Mouse (Mus musculus) embryo, embryonic 10 days (tissue): ENCODE measurements around the gene Apopt1.
A peak's percentile ranks its signal among the peaks of the same experiment; 100 is the strongest.

ENCODE experiments used
- DNase-seq: peaks from one replicate; pipeline ENCODE4 v3.0.0-alpha.2; 2015; ENCODE audit warnings: low spot score

Apopt1 gene

DNA sequence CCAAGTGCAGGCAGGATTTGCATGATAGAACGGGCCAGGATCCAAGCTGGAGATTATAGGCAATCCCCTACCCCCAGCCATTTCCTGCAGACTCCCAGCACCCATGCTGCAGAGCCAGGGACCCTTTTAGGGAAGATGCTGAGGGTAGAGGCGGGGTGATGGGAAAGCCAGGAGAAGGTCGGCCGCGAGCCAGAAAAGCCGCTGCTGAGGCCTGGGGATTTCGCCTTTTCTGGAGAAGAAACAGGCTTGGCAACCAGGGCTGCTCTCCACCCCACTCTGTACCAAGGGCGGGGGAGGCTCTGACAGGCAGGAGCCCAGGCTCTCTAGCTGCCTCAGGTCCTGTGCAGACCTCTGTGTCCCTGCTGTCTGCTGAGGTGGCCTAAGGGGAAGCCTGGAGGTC, 31.8 kb upstream of the Apopt1 start:
- DNase-seq = no peak

DNA sequence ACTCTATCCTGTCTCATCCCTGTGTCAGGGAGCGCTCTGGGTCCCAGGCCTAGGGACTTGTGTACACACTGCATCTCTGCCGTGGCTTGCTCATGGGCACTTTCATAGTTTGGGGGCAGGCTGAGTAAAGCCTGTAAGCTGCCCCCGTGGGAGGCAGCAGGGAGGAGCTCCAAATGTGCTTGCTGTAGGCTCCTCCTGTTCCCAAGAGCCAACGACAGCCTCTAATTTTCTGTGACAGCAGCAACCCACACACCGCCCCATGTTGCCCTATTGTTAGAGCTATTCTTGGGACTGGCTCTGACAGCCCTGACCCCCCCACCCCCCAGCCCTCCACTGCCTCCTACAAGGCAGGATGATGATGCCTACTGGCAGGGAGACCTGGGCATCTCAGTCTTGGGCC, 31.1 kb upstream of the Apopt1 start:
- DNase-seq = peak; percentile 3

DNA sequence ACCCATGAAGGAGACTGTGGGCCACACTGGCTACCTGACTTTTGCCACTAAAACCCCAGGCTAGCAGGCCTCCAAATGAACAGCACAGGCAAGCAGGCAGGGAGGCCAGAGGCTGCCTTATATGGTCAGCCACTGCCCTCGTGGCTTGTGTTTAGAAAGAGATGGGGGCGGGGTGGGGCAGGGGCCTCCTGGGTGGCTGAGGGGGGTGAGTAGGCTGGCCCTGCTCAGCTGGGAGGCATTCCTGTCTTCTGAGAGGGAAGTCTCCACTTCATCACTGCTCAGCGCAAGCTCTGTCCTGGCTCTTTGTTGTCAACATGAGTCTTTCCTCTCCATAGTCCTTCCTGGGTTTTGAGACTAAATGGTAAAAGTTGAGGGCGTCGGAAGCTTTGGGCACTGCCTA, 30.3 kb upstream of the Apopt1 start:
- DNase-seq = no peak

DNA sequence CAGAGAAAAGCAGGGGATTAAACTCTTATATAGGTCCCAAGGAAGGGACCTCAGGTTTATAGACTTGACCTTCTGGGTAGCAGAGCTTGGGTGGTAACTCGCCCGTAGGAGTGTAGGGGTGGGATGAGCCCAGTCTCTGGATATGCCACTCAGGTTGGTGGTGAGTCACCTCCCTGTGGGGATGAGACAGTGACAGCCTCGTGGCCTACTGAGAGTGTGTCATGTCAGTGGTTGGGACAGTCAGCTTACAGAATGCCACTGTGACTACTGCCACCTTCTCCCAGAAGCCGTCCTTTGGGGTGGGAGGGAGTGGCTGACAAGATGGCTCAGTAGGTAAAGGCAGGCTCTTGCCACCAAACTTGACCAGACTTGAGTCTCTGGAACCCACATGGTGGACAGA, 26.7 kb upstream of the Apopt1 start:
- no peak for DNase-seq

GRCm38 (mm10) chr12:111687350-111688068, 25.6 kb upstream of the Apopt1 start:
- peak; percentile 42 for DNase-seq

GRCm38 (mm10) chr12:111688069-111688428, 25.0 kb upstream of the Apopt1 start:
- DNase-seq = no peak

DNA sequence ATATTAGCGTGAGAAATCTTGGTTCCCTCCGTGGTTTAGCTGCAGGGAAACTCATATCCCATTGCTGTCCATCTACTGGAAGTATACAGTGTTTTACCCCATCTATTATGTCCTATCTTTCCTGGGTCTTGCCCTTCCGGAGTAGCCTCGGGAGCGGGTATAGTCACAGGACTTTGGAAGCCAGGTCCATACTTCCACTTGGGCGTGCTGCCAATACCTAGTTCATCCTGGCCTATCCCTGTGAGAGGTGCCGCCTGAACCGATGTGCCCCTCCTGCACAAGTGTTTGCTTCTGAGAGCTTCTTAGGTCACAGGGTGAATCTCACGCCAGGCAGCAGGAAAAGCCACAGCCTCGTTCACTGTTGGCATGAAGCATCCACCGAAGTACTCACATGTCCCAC, 23.6 kb upstream of the Apopt1 start:
- DNase-seq = no peak

DNA sequence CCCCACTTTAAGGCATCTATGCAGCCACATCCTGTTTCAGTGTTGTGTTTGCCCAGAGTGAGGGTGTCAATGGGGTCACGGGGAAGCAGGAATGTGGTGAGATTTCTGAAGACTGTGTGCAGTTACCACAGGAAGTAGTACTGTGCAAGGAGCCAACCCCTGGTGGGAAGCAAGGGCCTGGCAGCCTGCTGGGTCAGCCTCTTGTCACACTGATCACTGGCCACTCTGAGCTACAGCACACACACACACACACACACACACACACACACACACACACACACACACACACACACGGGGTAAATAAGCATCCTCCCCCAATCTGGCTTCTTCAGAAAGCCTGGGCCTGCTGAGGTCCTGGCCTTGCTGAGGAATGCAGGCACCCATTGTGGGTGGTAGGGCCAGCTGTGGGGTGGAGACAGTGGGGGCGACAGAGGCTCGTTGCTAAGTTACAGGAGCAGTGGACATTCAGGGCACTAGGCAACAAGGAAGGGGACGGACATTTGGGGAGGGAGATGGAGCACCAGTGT, 21.7 kb upstream of the Apopt1 start:
- DNase-seq = peak; percentile 83

- no peak for DNase-seq
These were observed 20.2 kb upstream of the Apopt1 start for GRCm38 (mm10) chr12:111692899-111693298.

GRCm38 (mm10) chr12:111693341-111694270, 19.5 kb upstream of the Apopt1 start:
- peak; percentile 87 for DNase-seq

DNA sequence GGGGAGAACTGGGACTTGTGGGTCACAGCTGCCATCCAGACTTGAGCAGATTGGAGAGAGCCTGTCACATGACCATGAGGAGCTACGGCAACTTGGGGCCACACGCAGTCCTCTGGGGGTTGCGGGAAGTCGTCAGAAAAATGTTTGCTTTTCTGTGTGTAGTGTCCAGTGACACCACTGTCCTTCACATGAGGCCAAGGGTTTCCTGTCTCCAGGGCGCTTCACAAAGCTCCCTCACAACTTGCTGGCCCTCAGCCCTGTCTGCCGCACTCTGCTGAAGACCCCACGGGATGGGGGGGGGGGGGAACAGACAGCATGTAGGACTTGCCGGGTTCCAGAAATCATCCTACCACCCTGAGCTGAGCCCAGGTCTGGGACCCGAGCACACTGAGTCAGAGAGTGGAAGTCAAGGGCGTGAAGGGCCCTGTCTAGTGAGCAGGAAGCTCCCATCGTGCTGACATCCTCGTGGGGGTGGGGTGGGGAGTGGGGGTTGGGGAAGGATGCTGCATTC, 18.7 kb upstream of the Apopt1 start:
- DNase-seq = peak; percentile 69

GRCm38 (mm10) chr12:111694880-111695804, 17.9 kb upstream of the Apopt1 start:
- DNase-seq = peak; percentile 72

- peak; percentile 89 for DNase-seq
These were observed 16.8 kb upstream of the Apopt1 start for GRCm38 (mm10) chr12:111696239-111696638.

GRCm38 (mm10) chr12:111697708-111698107, 15.4 kb upstream of the Apopt1 start:
- DNase-seq = no peak

DNA sequence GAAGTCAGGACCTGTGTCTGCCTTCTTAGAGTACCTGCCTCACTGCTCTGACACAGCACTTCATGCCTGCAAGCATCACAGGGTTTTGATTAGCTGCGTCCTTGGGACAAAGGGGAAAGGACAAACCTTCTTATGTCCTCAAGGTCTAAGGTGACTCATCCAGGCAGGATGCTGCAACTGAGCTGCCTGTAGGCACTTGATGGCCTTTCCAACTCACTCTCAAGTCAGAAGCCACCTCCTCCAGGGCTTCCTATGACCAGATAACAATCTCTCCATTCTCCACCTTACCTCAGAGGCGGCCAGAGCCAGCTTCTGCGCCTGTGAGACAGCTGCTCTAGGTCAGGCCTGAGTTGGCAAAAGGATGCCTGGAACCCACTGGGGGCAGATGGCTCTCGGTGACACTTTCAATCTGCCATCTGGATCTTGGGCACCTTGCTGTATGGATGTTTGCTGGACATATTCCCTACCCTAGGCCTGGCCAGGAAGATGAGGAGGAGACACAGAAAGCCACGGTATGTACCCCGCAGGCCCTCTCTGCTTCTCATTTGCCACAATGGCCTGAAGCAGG, 14.6 kb upstream of the Apopt1 start:
- DNase-seq = no peak

GRCm38 (mm10) chr12:111699542-111699941, 13.5 kb upstream of the Apopt1 start:
- no peak for DNase-seq

GRCm38 (mm10) chr12:111700920-111701458, 12.1 kb upstream of the Apopt1 start:
- DNase-seq = no peak

DNA sequence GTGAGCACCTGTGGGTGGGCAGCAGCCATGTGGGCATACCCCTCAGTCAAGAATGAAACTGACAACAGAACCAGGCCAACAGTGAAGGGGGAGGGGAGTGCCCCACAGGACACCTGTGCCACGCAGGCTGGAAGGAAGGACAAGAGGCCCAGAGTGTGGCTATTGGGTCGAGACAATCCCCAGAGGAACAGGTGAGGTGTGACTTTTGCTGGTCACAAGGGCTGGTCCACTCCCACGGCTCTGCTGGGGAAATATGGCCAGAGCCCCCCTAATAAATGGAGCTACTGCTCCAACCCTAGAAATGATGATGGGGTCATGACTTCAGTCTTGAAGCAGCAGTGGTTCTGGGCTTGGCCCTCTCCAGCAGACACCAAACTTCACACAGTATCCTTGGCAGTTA, 9.8 kb upstream of the Apopt1 start:
- DNase-seq = no peak

DNA sequence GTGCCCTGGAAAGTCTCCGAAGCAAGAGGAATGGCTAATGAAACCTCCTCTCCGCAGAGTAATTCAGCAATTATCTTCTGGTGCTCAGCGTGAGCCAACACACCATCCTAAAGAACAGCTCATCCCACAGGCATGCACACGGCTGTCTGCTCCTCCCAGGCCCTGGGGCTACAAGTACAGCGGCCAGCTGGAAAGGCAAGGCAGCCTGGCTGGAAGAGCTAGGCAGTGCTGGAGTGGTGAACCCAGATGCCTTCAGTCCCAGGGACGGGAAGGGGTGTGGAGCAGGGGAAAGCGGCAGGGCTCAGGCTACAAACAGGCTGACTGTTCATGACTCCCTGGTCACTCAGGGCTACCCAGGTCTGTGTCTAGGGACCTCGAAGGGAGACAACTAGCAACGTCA, 8.5 kb upstream of the Apopt1 start:
- peak; percentile 59 for DNase-seq

GRCm38 (mm10) chr12:111705186-111705973, 7.7 kb upstream of the Apopt1 start:
- DNase-seq = no peak
